Mouse (Mus musculus): Measurements from ENCODE around the gene Med20.
"Not testable (repeated sequence)": the region's sequence is repeated elsewhere in the genome, so short reads cannot be mapped to it uniquely, and the experiment has no call there.

Gene Med20

DNA sequence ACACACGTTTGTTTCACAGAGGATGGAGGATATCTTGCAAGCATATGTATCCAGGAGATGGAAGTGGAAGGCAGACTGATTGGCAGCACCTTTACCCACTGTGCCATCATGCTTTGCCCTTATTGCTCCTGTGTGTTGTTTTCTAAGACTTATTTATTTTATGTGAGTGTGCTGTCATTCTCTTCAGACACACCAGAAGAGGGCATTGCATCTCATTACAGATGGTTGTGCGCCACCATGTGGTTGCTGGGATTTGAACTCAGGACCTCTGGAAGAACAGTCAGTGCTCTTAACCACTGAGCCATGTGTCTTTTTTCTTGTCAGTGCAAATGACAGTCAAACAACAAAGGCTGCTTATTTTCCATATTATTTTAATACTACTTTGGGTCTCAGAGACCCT lies 16.4 kb downstream of the Med20 start:
- DNase-seq (ENCODE audit: low read depth, low spot score) = no peak

DNA sequence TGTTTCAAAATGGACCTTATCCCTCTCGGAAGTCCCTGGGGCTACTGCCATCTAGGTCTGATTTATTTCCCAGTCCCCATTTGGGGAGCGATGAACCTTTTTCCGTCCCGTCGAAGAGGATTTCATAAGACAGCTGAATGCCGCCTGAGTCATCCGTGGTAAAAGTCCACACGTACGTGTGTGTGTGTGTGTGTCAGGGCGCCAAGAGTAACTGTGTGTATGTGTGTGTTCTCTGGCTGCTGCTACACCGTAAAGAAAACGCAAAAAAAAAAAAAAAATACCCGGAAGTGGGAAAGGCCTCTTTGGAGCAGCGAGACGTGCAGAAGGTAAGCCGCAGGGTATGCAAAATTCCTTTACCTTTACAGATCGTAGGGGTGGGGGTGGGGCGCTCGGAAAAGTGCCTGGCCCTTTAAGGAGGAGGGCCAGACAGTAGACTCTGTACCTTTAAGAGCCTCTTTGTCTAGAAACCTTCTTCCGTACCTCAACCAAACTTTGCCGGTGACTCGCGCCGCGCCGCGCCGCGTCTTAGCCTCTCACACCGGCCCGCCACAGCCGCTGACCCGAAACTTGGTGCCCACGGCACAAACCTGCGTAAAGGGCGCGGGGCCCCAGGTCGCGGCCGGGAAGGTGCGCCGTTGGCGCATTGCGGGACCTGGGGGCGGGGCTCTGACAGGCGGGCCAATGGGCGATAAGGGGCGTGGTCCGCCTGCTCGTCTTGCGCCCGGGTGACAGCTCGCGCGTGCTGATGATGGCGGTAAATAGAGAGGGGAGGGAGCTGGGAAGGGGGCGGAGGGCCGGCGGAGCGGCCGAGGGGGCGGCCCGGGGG lies 17.7 kb downstream of the Med20 start:
- peak; percentile 98 for DNase-seq (ENCODE audit: low read depth, low spot score)

DNA sequence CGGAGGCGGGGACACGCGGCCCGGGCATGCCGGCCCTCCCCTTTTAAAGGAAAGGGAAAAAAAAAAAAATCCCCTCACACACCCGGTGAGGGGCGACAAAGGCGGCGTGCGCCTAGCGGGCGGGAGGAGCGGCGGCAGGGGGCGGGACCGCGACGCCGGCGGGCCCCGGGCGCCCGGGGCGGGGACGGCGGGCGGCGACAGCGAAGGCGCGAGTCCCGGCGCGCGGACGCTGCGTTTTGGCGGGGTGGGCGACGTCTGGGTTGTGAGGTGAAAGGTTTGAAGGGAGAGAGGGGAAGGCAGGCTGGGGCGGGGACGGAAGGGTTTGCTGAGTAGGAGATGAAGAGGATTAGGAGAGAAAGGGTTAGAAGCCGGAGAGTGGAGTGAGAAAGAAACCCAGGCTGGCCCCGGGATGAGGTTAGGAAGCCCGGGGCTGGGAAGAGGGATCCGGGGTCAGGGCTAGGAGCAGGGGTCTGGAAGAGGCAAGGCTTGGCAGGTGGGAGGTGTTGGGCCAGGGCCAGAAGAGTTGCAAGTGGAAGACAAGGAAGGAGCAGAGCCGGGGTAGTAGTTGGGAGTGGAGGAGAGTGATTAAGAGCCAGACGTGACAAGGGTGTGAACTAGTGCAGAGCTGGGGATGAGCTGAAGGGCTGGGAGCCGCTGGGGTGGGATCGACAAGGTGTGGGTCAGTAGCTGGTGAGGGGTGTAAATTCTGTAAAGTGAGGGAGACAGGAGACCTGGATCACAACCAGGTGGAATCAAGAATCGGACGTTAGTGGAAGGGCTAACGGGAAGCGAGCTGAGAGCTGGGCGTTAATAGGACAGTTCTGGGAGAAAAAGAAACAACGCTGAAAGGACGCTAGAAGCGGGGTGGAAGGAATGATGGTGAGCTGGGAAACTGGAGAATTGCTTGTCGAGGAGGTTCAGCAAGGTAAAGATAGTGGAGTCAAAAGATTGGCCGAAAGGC lies 18.6 kb downstream of the Med20 start:
- DNase-seq (ENCODE audit: low read depth, low spot score) = no peak

DNA sequence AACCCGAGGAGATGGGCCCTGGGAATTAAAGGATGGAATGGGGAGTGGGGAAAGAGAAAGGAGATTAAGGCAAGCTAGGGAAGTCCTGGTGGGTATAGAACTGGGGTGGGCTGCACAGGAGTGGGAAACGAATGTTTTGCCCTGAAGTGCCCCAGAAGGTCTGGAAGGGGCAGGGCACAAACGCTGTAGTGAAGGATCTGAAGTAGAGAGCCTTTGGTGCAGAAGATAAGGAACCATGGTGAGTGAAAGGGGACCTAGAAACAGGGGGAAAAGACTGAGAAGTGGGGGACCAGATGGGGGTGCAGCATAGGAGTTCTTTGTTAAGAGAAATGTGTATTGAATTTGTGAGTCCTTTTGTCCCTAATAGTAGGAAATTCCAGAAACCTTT lies 19.3 kb downstream of the Med20 start, which contains the start of gene Usp49:
Gene Usp49, plus strand, starts transcription at position 13 of the 388 bp plus-strand sequence.
- no peak for DNase-seq (ENCODE audit: low read depth, low spot score)

DNA sequence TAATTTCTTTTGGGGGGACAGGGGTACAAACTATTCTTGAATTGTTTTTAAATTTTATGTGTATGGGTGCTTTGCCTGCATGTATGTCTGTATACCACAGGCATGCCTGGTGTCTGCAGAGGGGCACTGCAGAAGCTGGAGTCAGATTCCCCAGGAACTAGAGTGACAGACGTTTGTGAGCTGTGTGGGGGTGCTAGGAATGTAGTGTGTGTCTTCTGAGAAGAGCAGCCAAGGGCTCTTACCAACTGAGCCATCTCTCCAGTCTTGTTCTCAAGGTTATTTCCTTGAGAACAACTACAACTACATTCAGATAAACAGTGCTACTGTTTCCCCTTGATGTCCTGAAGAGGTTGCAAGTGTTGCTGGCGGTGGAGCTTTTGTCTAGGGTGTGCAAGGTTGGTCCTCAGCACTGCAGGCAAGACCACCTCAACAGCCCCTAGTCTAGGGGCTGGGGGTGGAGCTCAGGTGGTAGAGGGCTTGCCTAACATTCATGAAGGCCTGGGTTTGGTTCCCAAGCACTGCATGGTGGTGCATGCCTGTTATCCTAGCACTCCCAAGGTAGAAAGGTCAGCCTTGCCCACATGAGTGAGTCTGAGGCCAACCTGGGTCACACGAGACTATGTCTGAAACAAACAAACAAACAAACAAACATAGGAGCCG lies 20.9 kb downstream of the Med20 start:
- DNase-seq (ENCODE audit: low read depth, low spot score) = no peak

DNA sequence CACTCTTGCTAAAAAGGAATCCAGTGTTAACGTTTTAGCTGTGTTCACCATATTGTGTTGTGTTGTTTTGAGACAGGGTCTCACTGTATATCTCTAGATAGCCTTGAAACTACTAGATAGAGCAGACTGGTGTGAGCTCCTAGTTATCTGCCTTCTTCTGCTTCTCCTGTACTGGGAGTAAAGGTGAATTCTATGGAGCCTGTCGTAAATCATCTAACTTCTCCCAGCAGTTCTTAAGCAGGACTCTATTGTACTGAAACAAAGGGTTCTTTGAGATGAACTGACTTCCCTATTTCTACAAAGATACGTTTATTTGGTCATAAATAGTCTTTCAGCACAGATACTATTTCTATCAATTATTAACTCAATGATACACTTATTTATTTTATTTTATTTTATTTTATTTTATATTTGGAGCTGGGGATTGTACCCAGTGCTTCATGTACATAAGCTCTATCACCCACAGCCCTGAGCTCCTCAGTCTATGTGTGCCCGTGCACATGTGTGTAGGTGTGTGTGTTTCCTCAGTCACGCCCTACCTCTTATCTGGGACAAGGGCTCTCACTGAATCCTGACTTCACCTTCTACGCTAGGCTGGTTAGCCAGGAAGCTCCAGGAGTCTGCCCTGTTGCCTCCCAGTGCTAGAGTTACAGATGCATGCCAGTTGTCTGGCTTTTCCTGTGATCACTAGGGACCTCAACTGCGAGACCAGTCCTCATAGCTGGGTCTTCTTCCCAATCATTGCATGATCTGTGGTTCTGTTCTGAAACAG lies 22.8 kb downstream of the Med20 start:
- no peak for DNase-seq (ENCODE audit: low read depth, low spot score)

DNA sequence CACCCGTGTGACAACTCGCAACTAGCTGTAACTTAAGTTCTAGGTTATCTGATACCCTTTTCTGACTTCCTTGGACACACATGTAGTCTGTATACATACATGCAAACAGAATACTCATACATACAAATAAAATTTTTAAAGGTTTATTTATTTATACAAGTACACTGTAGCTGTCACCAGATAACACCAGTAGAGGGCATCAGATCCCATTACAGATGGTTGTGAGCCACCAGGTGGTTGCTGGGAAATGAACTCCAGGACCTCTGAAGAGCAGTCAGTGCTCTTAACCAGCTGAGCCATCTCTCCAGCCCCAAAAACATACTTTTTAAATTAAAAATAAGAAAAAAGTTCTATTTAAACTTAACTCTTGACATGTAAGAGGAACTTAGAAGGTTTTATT lies 31.6 kb downstream of the Med20 start:
- DNase-seq (ENCODE audit: low read depth, low spot score) = peak; percentile 54

DNA sequence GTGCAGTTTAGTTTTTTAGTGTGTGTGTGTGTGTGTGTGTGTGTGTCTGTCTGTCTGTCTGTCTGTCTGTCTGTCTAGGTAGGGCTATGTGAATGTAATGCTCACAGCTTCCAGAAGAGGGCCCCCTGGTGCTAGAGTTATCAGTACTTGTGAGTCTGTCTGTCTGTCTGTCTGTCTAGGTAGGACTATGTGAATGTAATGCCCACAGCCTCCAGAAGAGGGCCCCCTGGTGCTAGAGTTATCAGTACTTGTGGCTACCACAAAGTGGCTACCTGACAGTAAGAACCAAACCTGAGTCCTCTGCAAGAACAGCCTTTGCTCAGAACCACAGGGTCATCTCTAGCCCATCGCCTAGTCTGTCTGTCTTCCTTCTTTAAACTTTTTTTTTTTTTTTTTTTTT lies 35.3 kb downstream of the Med20 start:
- DNase-seq (ENCODE audit: low read depth, low spot score) = peak; percentile 94

DNA sequence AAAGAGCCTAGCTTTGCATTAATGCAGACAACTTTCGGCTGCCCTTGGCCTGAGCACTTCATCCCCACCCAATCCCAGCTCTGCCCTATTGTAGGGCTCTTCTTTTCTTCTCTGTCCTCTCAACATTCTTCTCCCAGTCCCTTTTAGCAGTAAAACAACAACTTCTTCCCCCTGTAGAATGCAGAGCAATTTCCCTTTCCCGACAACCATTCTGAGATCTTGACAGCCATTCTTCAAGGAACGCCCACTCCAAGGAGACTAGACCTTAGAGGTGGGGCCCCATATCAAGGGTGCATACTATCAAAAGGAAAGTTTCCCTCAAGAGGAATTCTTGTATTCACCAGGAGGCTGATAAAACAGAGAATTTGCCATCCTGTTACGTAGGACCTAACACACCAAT lies 37.6 kb downstream of the Med20 start:
- peak; percentile 85 for DNase-seq (ENCODE audit: low read depth, low spot score)

DNA sequence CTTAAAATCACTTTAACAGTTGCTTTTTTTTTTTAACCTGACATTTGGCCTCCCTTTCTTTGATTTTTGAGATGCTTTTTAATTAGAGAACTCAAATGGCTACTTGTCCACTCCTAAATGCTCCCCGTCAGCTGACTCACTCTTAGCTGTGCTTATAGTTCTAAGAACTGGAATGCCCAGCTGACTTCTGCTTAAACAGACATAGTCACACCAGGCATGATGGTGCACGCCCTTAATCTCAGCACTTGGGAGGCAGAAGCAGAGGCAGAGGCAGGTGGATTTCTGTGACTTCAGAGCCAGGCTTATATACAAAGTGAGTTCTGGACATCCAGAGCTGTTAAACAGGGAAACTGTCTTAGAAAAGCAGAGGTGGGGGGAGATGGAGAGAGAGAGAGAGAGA lies 40.6 kb downstream of the Med20 start:
- no peak for DNase-seq (ENCODE audit: low read depth, low spot score)

DNA sequence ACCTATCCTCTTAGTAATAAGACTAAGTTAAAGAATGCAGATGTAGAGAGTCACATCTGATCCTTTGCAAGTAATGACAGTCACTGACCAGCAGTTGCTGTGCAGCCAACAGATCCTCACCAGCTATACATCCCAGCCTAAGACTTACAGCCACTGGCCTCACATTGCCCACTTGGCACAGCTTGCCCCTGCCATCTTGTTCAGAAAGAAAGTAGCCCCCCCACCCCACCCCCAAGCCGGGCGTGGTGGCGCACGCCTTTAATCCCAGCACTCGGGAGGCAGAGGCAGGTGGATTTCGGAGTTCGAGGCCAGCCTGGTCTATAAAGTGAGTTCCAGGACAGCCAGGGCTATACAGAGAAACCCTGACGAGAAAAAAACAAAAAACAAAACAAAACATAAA lies 43.0 kb downstream of the Med20 start:
- DNase-seq (ENCODE audit: low read depth, low spot score) = not testable (repeated sequence)

DNA sequence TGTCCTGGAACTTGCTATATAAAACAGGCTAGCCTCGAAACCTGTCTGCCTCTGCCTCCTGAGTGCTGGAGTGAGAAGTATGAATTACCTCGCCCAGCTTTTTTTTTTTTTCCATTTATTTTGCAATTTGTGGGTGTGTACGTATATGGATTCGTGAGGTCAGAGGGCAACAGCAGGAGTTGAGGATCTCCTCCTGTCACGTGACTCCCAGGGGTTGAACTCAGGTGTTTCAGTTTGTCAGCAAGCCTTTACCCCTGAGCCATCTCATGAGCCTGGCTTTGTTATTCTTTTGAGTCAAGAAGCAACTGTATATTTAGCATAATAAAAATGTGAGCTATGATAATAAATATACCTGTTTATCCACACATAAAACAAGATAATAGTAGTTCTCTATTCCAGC lies 44.3 kb downstream of the Med20 start:
- peak; percentile 25 for DNase-seq (ENCODE audit: low read depth, low spot score)

DNA sequence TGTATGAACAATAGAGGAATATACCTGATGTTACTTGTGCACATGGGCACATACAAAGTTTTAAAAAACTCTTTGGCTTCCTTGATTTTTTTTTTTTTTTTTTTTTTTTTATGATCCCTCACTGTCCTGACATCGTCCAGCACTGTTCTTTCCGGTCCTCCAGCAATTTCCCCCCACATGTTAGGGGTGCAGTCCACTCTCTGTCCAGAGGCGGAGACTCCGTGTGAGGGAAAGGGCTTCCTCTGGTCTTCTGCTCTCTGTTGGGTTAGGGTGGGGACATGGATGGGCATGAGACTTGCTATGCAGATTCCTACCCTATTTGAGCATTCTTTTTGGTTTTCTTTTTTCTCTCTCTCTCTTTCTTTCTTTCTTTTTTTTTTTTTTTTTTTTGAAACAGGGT lies 46.5 kb downstream of the Med20 start:
- DNase-seq (ENCODE audit: low read depth, low spot score) = no peak

DNA sequence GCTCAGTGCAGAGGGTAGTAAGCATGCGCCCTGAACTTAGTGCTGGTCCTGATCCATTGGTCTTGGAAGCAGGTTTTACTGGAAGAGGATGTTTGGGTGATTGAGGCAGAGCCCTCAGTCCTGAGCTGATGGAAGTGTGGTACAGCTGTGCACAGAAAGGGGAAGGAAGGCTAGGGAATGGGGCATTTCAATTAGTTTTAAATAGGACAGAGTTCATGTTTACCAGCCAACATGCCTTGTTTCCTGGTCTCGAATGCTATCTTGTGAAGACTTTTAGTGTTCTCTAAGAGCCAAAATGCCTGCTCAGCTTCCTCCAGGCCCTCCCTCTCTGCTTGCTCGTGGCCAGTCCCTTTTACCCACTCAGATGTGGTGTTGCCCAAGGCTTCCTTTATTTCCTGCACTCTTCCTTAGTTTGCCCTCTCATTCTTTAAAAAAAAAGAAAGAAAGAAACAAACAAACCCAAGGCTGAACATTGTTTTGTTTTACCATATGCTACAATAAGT lies 47.4 kb downstream of the Med20 start:
- no peak for DNase-seq (ENCODE audit: low read depth, low spot score)

DNA sequence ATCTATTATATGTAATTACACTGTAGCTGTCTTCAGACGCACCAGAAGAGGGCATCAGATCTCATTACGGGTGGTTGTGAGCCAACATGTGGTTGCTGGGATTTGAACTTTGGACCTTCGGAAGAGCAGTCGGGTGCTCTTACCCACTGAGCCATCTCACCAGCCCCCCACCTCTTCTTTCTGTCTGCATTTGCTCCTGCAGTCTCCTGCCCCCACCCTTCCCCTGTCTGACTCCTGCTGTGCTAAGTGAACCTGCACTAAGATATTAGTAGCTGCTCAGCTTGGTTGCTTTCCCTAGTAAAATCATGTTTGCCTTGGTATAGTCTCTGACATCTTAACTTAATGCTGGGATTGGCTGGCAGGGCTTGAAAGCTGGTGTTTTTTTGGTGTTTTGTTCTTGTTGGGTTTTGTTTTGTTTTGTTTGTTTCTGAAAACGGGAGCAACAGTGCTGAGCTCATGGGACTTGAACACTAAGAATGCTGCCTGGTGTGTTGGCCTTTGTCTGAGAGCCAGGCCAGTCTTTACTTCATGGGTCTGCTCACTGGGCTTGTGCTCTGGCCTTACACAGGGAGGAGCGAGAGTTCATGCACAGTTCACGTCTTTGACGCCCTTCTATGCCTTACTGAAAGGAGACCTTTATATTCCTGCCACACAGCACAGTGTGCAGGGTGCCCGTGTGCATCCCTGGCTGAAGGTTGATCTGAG lies 51.8 kb downstream of the Med20 start:
- peak; percentile 42 for DNase-seq (ENCODE audit: low read depth, low spot score)

DNA sequence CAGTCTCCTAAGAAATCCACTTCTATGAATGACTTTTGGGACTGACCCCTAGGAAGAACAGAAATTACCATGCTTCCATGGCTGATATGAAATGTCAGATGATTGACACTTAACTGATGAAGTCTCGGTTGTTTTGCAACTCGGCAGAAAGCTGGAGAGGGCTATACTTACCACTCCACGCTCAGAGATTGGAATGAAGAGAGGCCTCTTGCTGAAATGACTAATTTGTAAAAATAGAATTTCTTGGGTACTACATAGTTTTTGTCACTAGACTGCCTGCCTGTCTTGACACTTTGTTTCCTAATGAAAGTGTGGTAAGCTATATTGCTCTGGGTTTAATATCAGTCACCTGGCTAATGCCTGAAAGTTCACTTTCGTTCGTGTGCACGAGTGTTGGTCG lies 53.1 kb downstream of the Med20 start:
- no peak for DNase-seq (ENCODE audit: low read depth, low spot score)

DNA sequence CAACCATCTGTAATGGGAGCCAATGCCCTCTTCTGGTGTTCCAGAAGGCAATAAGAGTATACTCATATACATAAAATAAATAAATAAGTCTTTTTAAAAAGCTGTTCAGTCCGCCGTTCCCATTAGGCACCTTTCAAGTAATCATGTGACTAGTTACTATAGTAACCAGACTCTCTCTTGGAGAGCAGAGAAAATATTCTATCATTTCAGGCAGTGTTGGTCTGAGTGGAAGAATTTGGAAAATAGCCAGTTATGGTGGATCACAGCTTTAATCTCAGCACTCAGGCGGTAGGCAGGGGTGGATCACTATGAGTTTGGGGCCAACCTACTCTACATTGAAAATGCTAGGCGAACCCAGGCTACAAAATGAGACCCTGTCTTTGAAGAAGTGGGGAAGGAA lies 57.8 kb downstream of the Med20 start:
- DNase-seq (ENCODE audit: low read depth, low spot score) = no peak

DNA sequence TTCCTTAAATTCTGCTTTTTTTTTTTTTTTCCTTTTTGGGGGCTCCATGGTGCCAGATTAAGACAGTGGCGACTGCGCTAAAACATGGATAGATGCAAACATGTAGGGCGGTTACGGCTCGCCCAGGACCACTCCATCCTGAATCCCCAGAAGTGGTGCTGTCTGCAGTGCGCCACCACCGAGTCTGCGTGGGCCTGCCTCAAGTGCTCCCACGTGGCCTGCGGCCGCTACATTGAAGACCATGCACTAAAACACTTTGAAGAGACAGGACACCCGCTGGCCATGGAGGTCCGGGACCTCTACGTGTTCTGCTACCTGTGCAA lies 60.6 kb downstream of the Med20 start:
- no peak for DNase-seq (ENCODE audit: low read depth, low spot score)

DNA sequence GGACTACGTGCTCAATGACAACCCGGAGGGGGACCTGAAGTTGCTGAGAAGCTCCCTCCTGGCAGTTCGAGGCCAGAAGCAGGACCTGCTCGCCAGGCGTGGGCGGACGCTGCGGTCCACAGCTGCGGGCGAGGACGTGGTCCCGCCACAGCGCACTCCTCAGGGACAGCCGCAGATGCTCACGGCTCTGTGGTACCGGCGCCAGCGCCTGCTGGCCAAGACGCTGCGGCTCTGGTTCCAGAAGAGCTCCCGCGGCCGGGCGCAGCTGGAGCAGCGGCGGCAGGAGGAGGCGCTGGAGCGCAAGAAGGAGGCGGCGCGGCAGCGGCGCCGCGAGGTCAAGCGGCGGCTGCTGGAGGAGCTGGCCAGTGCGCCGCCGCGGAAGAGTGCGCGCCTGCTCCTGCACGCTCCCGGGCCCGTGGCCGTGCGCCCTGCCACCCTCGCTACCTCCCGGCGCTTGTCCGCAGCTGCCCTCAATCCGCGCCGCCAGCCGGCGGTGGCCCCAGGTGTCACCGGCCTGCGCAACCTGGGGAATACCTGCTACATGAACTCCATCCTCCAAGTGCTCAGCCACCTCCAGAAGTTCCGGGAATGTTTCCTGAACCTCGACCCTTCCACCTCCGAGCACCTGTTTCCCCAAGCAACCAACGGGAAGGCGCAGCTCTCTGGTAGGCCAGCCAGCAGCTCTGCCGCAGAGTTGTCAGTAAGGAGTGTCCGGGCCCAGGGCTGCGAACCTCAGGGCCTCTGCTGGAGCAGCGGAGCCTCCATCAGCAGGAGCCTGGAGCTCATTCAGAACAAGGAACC lies 61.1 kb downstream of the Med20 start:
- DNase-seq (ENCODE audit: low read depth, low spot score) = peak; percentile 90

Measured in ZHBTc4 (cell line).